Mouse (Mus musculus) limb, embryonic 12.5 days (tissue): Measurements from ENCODE around the gene Hsd11b2. TPM values are rescaled to one million over a fixed set of nuclear protein-coding genes. Genes with fewer than 3 reads are reported as not detected.

Source experiments
- ATAC-seq: fragments of 200-750 bp; cut with Nextera tagmentation; 2 replicates; pipeline ENCODE4 v1.8.0; 2017; ENCODE audit warnings: low read depth, moderate TSS enrichment; ENCODE audit not compliant: insufficient number of reproducible peaks, insufficient read depth, low FRiP score, low TSS enrichment
- H3K27ac ChIP-seq: fragments of 300-500 bp; sonication (generic); 2 replicates; pipeline ENCODE4 v1.5.1; 2016; ENCODE audit warnings: mild to moderate bottlenecking, moderate library complexity
- H3K27me3 ChIP-seq: fragments of 300-500 bp; sonication (generic); 2 replicates; pipeline ENCODE4 v1.6.1; 2016; ENCODE audit warnings: mild to moderate bottlenecking, moderate library complexity
- H3K36me3 ChIP-seq: fragments of 300-500 bp; sonication (generic); 2 replicates; pipeline ENCODE4 v1.6.1; 2016; ENCODE audit warnings: mild to moderate bottlenecking, moderate library complexity
- H3K4me1 ChIP-seq: fragments of 300-500 bp; sonication (generic); replicated peaks from 2 replicates; pipeline ENCODE4 v1.6.1; 2016
- H3K4me2 ChIP-seq: fragments of 300-500 bp; sonication (generic); 2 replicates; pipeline ENCODE4 v1.6.1; 2016; ENCODE audit warnings: mild to moderate bottlenecking, moderate library complexity
- H3K4me3 ChIP-seq: fragments of 300-500 bp; sonication (generic); replicated peaks from 2 replicates; pipeline ENCODE4 v1.5.1; 2016; ENCODE audit warnings: mild to moderate bottlenecking
- H3K9ac ChIP-seq: fragments of 300-500 bp; sonication (generic); replicated peaks from 2 replicates; pipeline ENCODE4 v1.6.1; 2016; ENCODE audit warnings: mild to moderate bottlenecking, moderate library complexity
- H3K9me3 ChIP-seq: fragments of 300-500 bp; sonication (generic); 2 replicates; pipeline ENCODE4 v1.6.1; 2016; ENCODE audit warnings: mild to moderate bottlenecking, moderate library complexity
- WGBS: fragments of 180-500 bp; shearing (Covaris S2); methylation state at CpG from one replicate; pipeline ENCODE4 v1.1.7; 2016; 5-methylcytosine and 5-hydroxymethylcytosine counted together
- polyA plus RNA-seq: library from polyadenylated mRNA; unstranded; fragments of >200 nt; fragmentation: Nextera tagmentation; extraction: Ambion mirVana; gene quantifications from 2 replicates; pipeline ENCODE4 v1.2.1, GENCODE M21; 2016

Gene Hsd11b2
- polyA plus RNA-seq, 1 experiment from 2014 or later: 28.2 TPM

DNA sequence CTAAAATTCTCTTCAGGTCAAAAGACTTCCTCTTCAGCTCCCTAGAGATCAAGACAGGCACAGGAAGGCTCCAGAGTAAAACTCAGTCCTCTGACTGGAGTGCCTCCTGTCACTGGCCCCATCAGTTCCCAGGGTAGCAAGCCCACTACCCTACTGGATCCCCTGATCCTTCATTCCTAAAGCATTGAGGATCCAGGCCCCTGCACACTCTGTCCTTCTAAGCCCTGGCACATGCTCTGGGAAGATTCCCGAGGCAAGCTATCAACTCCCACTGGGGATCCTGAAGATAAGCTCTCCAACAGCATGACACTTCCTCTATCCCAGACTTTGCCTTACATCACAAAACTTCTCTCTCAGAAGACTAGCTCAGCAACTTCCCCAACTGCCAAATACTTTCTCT is 25.1 kb downstream of the Hsd11b2 start:
- Histone ChIP-seq H3K4me3 (no peak overlapping the region), H3K27ac (no peak overlapping the region), H3K36me3 (peaks cover 14% of the 10 kb centered on the region; the same call in 1 of the 2 replicates), H3K27me3 (no peaks in the 10 kb centered on the region), H3K4me2 (no peak overlapping the region), H3K4me1 (peaks cover 15% of the 10 kb centered on the region), H3K9ac (no peak overlapping the region), H3K9me3 (no peaks in the 10 kb centered on the region)
- WGBS: 51% methylated on average over 1 of the region's 1 CpGs
- no peak for ATAC-seq

DNA sequence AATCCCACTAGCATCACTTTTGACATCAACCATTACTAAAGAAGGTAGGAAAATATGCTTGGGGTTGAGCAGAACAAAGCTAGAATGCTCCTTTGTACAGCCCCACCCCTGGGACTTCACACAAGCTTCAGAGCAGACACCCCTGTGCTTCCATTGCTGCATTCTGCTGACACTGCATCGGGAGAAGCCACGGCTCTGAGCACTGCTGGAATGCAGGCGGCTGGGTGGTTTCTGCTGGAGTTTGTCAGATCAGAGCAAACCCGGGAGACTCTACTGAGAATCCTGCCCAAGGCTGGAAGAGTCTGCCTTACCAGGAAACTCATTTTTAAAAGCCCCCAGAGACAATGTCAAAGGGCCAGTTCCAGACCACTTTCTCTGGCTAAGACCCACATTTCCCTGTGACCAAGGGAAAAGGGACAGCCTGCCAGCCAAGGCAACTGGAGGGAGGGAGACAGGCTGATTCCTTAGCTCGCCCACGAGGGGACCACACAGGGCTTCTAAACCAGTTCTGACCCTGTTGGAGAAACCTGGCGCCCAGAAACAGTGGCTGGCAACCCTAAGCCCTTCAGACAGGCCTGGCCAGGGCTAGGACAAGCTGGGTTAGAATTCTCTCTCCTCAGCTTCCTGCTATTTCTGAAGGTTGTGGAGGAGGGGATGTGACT is 26.1 kb downstream of the Hsd11b2 start:
- H3K27me3 ChIP-seq: no peaks in the 10 kb centered on the region
- no peak overlapping the region for H3K4me2 ChIP-seq
- no peak overlapping the region for H3K4me3 ChIP-seq
- WGBS: 57% methylated on average over 7 of the region's 7 CpGs
- H3K4me1 ChIP-seq: peaks cover 15% of the 10 kb centered on the region
- peaks cover 6% of the 10 kb centered on the region; the same call in 1 of the 2 replicates for H3K36me3 ChIP-seq
- no peak overlapping the region for H3K27ac ChIP-seq
- no peak overlapping the region for H3K9ac ChIP-seq
- no peaks in the 10 kb centered on the region for H3K9me3 ChIP-seq
- ATAC-seq: no peak

DNA sequence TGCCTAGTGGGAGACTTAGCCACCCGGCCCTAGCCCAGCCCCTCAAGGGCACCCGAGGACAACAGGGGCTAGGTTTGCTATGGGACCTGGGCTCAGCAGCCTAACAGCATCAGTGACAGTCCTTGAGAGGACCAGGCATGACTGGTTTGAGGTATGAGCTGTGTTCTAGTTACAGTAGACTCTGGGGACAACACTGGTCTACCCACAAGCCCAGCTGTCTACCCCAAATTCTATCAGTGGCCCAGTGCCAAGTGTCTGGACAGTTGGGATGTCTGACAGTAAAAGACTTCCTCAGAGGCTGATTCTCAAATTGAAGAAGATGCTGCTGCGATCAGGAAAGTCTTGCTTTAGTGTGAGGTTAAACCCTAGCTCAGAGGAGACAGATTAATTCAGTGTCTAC is 26.7 kb downstream of the Hsd11b2 start:
- no peak for ATAC-seq
- H3K27me3 ChIP-seq: no peaks in the 10 kb centered on the region
- WGBS: 82% methylated on average over 3 of the region's 3 CpGs
- no peak overlapping the region for H3K4me3 ChIP-seq
- H3K36me3 ChIP-seq: peaks cover 6% of the 10 kb centered on the region; the same call in 1 of the 2 replicates
- H3K4me2 ChIP-seq: no peak overlapping the region
- H3K9ac ChIP-seq: no peak overlapping the region
- no peaks in the 10 kb centered on the region for H3K9me3 ChIP-seq
- H3K4me1 ChIP-seq: peaks cover 15% of the 10 kb centered on the region
- no peak overlapping the region for H3K27ac ChIP-seq

DNA sequence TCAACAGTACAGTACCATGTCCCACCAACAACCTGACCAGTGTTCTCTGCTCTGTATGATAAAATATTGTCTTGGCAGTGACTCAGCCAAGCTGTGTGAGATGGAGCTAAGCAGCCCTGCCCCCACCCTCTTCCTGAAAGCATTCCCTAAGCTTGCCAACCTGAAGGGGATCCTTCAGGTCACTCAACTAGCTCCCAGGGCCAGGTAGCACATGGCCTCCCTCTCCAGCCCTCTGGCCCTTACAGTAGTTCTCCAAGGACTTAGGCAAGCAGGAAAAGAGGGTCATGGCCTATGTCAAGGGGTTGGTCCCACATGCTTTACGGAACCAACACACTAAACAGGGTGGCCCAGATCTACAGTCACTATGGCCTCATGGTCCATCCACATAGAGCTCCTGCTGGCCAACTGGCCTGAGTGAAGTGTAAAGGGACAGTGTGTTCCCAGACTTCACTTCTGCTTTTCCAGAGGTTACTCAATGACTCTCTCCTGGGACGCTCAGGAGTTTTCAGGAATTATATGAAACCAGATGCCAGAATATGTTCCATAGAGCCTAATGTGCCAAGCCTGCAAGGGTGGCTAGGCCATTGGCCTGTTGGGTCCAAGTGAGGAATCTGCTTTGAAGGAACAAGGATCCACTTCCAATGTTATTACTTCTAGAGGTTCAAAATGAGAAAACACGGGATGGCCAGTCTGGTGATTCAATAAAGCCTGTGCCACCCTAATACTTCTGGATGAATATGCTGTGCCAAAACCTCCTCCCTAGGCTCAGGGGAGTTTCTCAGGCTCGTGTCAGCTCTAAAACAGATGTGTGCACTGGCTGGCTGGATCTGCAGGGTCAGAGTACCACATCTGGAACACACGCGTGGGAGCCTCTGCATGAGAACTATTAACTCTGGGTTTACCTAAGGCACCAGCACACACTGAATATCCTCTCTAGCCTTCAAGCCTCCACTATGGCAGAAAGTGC is 28.1 kb downstream of the Hsd11b2 start:
- H3K27me3 ChIP-seq: no peaks in the 10 kb centered on the region
- H3K9ac ChIP-seq: no peak overlapping the region
- no peak overlapping the region for H3K4me2 ChIP-seq
- H3K27ac ChIP-seq: no peak overlapping the region; the same call in 1 of the 2 replicates
- no peak overlapping the region for H3K4me3 ChIP-seq
- peaks cover 5% of the 10 kb centered on the region; the same call in 1 of the 2 replicates for H3K36me3 ChIP-seq
- no peak for ATAC-seq
- no peaks in the 10 kb centered on the region for H3K9me3 ChIP-seq
- H3K4me1 ChIP-seq: peaks cover 15% of the 10 kb centered on the region
- WGBS: 58% methylated on average over 6 of the region's 6 CpGs

DNA sequence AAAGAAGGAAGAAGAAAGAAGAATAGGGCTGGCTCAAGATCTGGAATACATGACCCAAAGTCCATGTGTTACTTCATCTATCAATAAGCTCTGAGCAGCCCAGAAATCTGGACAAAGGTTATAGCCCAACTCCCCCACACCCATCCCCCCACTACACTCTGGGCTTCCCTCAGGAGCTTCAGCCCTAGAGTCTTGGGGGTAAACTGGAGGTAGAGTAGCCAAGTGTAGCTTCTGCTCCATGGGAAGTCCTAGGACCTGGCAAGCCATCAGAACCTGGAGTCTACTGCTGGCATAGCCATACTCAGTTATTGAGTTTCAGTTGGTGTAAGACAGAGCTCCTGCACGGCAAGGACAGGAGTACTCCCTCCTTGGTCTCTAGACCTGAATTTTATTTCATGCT is 31.0 kb downstream of the Hsd11b2 start:
- H3K4me3 ChIP-seq: no peak overlapping the region
- WGBS: 95% methylated on average over 1 of the region's 1 CpGs
- no peak for ATAC-seq

DNA sequence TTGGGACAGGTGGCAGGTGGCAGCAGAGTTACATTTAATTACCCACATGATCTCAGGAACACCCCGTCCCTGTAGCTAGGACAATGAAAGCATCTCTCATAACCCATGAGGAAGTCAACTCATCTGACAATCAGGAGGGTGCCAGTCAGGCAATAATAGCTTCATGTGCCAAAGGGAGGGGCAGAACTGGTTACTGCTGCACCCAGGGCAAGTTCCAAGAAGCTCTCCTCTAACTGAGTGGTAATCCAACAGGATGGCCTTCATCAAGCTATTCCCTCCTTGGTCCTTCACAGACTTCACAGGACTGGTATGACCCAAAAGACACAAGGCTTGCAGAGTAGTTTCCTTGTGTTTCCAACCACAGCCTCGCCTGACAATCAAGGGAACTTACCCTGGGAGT is 31.5 kb downstream of the Hsd11b2 start:
- no peaks in the 10 kb centered on the region for H3K36me3 ChIP-seq
- WGBS: 67% methylated on average over 2 of the region's 2 CpGs
- no peak overlapping the region for H3K9ac ChIP-seq
- no peak overlapping the region for H3K4me2 ChIP-seq
- H3K27me3 ChIP-seq: no peaks in the 10 kb centered on the region
- peaks cover 8% of the 10 kb centered on the region for H3K4me1 ChIP-seq
- ATAC-seq: no peak
- no peaks in the 10 kb centered on the region for H3K9me3 ChIP-seq
- no peak overlapping the region for H3K4me3 ChIP-seq
- H3K27ac ChIP-seq: no peak overlapping the region

More for the DNA sequence above, 31.0 kb downstream of the Hsd11b2 start:
- Histone ChIP-seq H3K36me3 (no peaks in the 10 kb centered on the region), H3K27me3 (no peaks in the 10 kb centered on the region), H3K4me1 (peaks cover 13% of the 10 kb centered on the region), H3K9ac (no peak overlapping the region), H3K9me3 (no peaks in the 10 kb centered on the region), H3K27ac (no peak overlapping the region), H3K4me2 (no peak overlapping the region)

DNA sequence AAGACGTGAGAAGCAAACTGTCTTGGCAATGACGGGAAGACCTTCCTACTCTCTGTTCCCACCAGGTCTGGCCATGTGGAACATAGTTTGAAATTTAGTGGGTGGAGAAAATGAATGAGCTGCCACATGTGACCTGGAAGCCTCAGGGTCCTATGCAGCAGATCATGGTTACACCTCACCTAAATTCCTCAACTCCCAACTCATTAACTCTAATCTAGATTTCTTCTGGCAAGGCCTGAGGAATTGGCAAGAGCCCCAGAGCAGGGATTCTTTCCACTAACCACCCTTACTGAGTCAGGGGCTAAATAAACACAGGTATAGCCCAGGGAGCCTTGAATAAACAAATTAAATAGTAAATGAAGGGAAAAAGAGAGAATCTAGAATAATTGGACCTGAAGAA is 33.5 kb downstream of the Hsd11b2 start:
- no peaks in the 10 kb centered on the region for H3K9me3 ChIP-seq
- no peak overlapping the region for H3K4me2 ChIP-seq
- H3K27me3 ChIP-seq: no peaks in the 10 kb centered on the region
- H3K27ac ChIP-seq: no peak overlapping the region
- H3K4me1 ChIP-seq: peaks cover 3% of the 10 kb centered on the region; the same call in 1 of the 2 replicates
- ATAC-seq: no peak
- no peak overlapping the region for H3K4me3 ChIP-seq
- H3K36me3 ChIP-seq: no peaks in the 10 kb centered on the region
- H3K9ac ChIP-seq: no peak overlapping the region
- WGBS: 88% methylated on average over 2 of the region's 2 CpGs

DNA sequence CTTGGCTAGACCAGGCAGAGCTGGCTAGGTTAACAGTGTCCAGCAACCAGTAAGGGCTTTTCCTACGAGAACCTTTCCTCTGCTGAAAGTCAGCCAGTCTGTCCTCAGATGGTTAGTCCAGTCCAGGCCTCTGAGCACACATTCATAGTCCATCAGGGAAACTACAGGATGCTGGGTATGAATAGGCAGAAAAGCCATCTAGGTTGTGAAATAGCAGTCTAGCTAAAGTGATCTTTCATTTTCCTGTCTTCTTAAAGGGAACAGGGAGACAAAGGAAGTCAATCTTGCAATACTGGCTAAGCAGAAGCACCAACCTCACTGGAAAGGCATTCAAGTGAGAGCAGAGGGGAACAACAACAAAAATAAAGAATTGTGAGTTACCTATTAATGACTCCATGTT is 34.3 kb downstream of the Hsd11b2 start:
- Histone ChIP-seq H3K27me3 (no peaks in the 10 kb centered on the region), H3K9ac (no peak overlapping the region), H3K4me1 (no peaks in the 10 kb centered on the region), H3K9me3 (no peaks in the 10 kb centered on the region), H3K36me3 (no peaks in the 10 kb centered on the region), H3K4me3 (no peak overlapping the region), H3K27ac (no peak overlapping the region), H3K4me2 (no peak overlapping the region)
- ATAC-seq: no peak
- WGBS: 82% methylated on average over 1 of the region's 1 CpGs

DNA sequence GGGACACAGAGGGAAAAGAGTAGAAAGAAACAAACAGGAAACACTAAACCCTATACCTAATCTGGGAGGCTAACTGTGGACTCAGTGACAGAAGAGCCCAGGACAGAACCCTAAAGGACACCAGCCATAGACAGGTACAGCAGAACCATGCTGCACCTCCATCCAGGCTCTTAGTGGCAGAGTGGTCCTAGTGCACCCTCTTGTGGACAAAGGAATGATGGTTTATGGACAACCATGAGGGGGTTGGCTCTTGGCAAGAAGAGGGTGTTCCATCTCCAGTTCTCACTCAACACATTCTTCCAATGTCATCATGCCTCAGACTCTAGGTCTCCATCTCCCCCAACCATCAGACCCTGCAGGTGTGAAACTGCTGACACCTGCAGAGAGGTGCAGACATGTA is 35.5 kb downstream of the Hsd11b2 start:
- no peak overlapping the region for H3K4me2 ChIP-seq
- H3K4me3 ChIP-seq: no peak overlapping the region
- no peak overlapping the region for H3K9ac ChIP-seq
- no peaks in the 10 kb centered on the region for H3K36me3 ChIP-seq
- H3K27ac ChIP-seq: no peak overlapping the region
- no peaks in the 10 kb centered on the region for H3K4me1 ChIP-seq
- no peaks in the 10 kb centered on the region for H3K9me3 ChIP-seq
- no peaks in the 10 kb centered on the region for H3K27me3 ChIP-seq
- ATAC-seq: no peak

DNA sequence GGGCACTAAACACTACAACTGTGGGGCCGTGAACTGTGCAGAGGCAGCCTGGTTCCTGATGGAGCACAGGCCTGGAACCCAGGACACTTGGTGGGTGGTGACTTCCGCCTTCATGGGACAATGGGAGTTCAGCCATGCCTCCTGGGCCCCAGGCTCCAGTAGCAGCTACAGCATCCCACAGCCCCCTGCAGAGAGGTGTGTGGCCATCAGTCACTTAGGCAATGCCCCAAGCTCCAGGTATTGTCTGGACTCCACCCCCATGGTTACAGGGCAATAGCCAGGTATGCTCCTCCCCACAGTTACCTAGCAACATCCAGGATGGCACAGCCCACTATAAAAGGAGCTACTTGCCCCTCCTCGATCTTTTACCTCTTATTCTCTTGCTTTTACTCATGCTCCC is 36.7 kb downstream of the Hsd11b2 start:
- H3K27ac ChIP-seq: no peak overlapping the region
- H3K27me3 ChIP-seq: no peaks in the 10 kb centered on the region
- ATAC-seq: no peak
- no peaks in the 10 kb centered on the region for H3K9me3 ChIP-seq
- no peak overlapping the region for H3K9ac ChIP-seq
- H3K4me3 ChIP-seq: no peak overlapping the region
- H3K36me3 ChIP-seq: peaks cover 3% of the 10 kb centered on the region; the same call in 1 of the 2 replicates
- 73% methylated on average over 3 of the region's 3 CpGs for WGBS
- H3K4me2 ChIP-seq: no peak overlapping the region
- H3K4me1 ChIP-seq: no peaks in the 10 kb centered on the region

DNA sequence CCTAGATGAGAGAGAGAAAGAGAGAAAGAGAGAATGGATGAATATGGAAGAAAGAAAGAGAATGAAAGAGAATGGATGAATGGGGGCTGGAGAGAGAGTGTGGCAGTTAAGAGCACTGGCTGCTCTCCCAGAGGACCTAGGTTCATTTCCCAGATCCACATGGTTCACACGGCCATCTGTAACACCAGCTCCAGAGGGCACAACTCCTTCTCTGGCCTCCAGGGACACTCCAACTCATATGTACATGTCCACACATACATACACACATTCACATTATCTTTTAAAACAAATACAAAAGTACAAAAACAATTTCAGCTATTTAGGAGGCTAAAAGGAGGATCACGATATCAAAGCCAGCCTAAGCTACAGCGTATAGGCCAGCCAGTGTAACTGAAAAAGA is 44.3 kb downstream of the Hsd11b2 start:
- no peak overlapping the region for H3K4me3 ChIP-seq
- H3K4me1 ChIP-seq: peaks cover 13% of the 10 kb centered on the region
- ATAC-seq: no peak
- H3K27ac ChIP-seq: no peak overlapping the region
- peaks cover 10% of the 10 kb centered on the region; the same call in 1 of the 2 replicates for H3K36me3 ChIP-seq
- H3K9ac ChIP-seq: no peak overlapping the region
- no peak overlapping the region for H3K4me2 ChIP-seq
- no peaks in the 10 kb centered on the region for H3K9me3 ChIP-seq
- H3K27me3 ChIP-seq: peaks cover 6% of the 10 kb centered on the region
- 87% methylated on average over 3 of the region's 3 CpGs for WGBS
